Mouse (Mus musculus) right cerebral cortex, postnatal 25 days (tissue): ENCODE data around the gene B4galt7.
"Not testable (repeated sequence)": the region's sequence is repeated elsewhere in the genome, so short reads cannot be mapped to it uniquely, and the experiment has no call there.

Experiments
- DNase-seq: peaks from one replicate; pipeline ENCODE4 v3.0.0; 2022

Gene B4galt7

GRCm38 (mm10) chr13:55600657-55601056 is 961 bp downstream of the B4galt7 start:
- DNase-seq = no peak

- peak; percentile 69 for DNase-seq
Measured at GRCm38 (mm10) chr13:55601611-55602010, 1.9 kb downstream of the B4galt7 start.

- no peak for DNase-seq
Measured at GRCm38 (mm10) chr13:55604606-55605005, 4.9 kb downstream of the B4galt7 start.

GRCm38 (mm10) chr13:55606899-55607623 is 7.4 kb downstream of the B4galt7 start:
- no peak for DNase-seq

GRCm38 (mm10) chr13:55607624-55608006 is 7.9 kb downstream of the B4galt7 start:
- DNase-seq = no peak

GRCm38 (mm10) chr13:55611996-55612395 is 12.3 kb downstream of the B4galt7 start:
- no peak for DNase-seq

- no peak for DNase-seq
Measured at GRCm38 (mm10) chr13:55613471-55613870, 13.8 kb downstream of the B4galt7 start.

- DNase-seq = no peak
Measured at GRCm38 (mm10) chr13:55619328-55619727, 19.6 kb downstream of the B4galt7 start.

GRCm38 (mm10) chr13:55620275-55620674 is 20.6 kb downstream of the B4galt7 start:
- DNase-seq = no peak

- DNase-seq = not testable (repeated sequence)
Measured at GRCm38 (mm10) chr13:55622156-55622648, 22.5 kb downstream of the B4galt7 start.

GRCm38 (mm10) chr13:55622649-55623541 is 23.2 kb downstream of the B4galt7 start, which contains the start of gene Caml:
Caml (plus strand) TSS chr13:55623005.
- peak; percentile 89 for DNase-seq

GRCm38 (mm10) chr13:55634639-55635127 is 35.0 kb downstream of the B4galt7 start, which contains the start of gene Ddx46:
Ddx46 (plus strand) TSS chr13:55635027.
- DNase-seq = peak; percentile 89

- no peak for DNase-seq
Measured at GRCm38 (mm10) chr13:55635146-55635571, 35.5 kb downstream of the B4galt7 start.

GRCm38 (mm10) chr13:55636185-55636983 is 36.7 kb downstream of the B4galt7 start:
- no peak for DNase-seq

- DNase-seq = peak; percentile 62
Measured at GRCm38 (mm10) chr13:55640480-55640879, 40.8 kb downstream of the B4galt7 start.

GRCm38 (mm10) chr13:55644525-55644924 is 44.8 kb downstream of the B4galt7 start:
- DNase-seq = no peak

GRCm38 (mm10) chr13:55650098-55650497 is 50.4 kb downstream of the B4galt7 start:
- no peak for DNase-seq

- no peak for DNase-seq
Measured at GRCm38 (mm10) chr13:55650980-55651379, 51.3 kb downstream of the B4galt7 start.
